Mouse (Mus musculus) ovary, postnatal 10 days (tissue): ENCODE data around the gene Slc29a4.

Source experiments
- DNase-seq: peaks from one replicate; pipeline ENCODE4 v3.0.0; 2022; ENCODE audit warnings: low spot score

The Slc29a4 gene

GRCm38 (mm10) chr5:142692248-142692647 lies at the start of gene Slc29a4:
Slc29a4 (plus strand) TSS chr5:142692512.
- DNase-seq = no peak

- DNase-seq = no peak
Observed at GRCm38 (mm10) chr5:142648162-142648561, 44.1 kb upstream of the Slc29a4 start.

- no peak for DNase-seq
Observed at GRCm38 (mm10) chr5:142649460-142650050, 42.8 kb upstream of the Slc29a4 start.

- no peak for DNase-seq
Observed at GRCm38 (mm10) chr5:142650390-142650789, 41.9 kb upstream of the Slc29a4 start.

GRCm38 (mm10) chr5:142650794-142651497 lies 41.4 kb upstream of the Slc29a4 start:
- no peak for DNase-seq

GRCm38 (mm10) chr5:142652266-142652665 lies 40.0 kb upstream of the Slc29a4 start:
- no peak for DNase-seq

GRCm38 (mm10) chr5:142660656-142661434 lies 31.5 kb upstream of the Slc29a4 start:
- no peak for DNase-seq

- DNase-seq = no peak
Observed at GRCm38 (mm10) chr5:142667921-142668320, 24.4 kb upstream of the Slc29a4 start.

- DNase-seq = no peak
Observed at GRCm38 (mm10) chr5:142668556-142669263, 23.6 kb upstream of the Slc29a4 start.

- no peak for DNase-seq
Observed at GRCm38 (mm10) chr5:142669726-142670125, 22.6 kb upstream of the Slc29a4 start.

- no peak for DNase-seq
Observed at GRCm38 (mm10) chr5:142673082-142673481, 19.2 kb upstream of the Slc29a4 start.

GRCm38 (mm10) chr5:142678141-142678571 lies 14.2 kb upstream of the Slc29a4 start:
- no peak for DNase-seq

- no peak for DNase-seq
Observed at GRCm38 (mm10) chr5:142679065-142679464, 13.2 kb upstream of the Slc29a4 start.

- no peak for DNase-seq
Observed at GRCm38 (mm10) chr5:142681911-142682310, 10.4 kb upstream of the Slc29a4 start.

- no peak for DNase-seq
Observed at GRCm38 (mm10) chr5:142682529-142682928, 9.8 kb upstream of the Slc29a4 start.

GRCm38 (mm10) chr5:142688866-142689265 lies 3.4 kb upstream of the Slc29a4 start:
- DNase-seq = no peak

- no peak for DNase-seq
Observed at GRCm38 (mm10) chr5:142690343-142690742, 2.0 kb upstream of the Slc29a4 start.

- no peak for DNase-seq
Observed at GRCm38 (mm10) chr5:142692971-142693737, 842 bp downstream of the Slc29a4 start.

GRCm38 (mm10) chr5:142693738-142694430 lies 1.6 kb downstream of the Slc29a4 start:
- DNase-seq = no peak

GRCm38 (mm10) chr5:142694627-142695340 lies 2.5 kb downstream of the Slc29a4 start:
- peak; percentile 35 for DNase-seq
